Mouse (Mus musculus) ES-E14 (cell line): Measurements from ENCODE around the gene 1300017J02Rik.

Source experiments
- CHD2 ChIP-seq: IDR thresholded peaks from 2 replicates; pipeline ENCODE4 v1.6.1; 2014; ENCODE audit warnings: mild to moderate bottlenecking, low read depth, low read length, inconsistent platforms
- HCFC1 ChIP-seq: IDR thresholded peaks from 2 replicates; pipeline ENCODE4 v1.6.1; 2012; ENCODE audit warnings: low read length, inconsistent platforms, borderline replicate concordance; ENCODE audit not compliant: insufficient read depth
- MAFK ChIP-seq: IDR thresholded peaks from 2 replicates; pipeline ENCODE4 v1.6.1; 2014; ENCODE audit warnings: mild to moderate bottlenecking, low read depth, low read length, inconsistent platforms; ENCODE audit not compliant: insufficient read depth
- ZNF384 ChIP-seq: IDR thresholded peaks from 2 replicates; pipeline ENCODE4 v1.6.1; 2012; ENCODE audit warnings: low read depth, low read length, inconsistent platforms

DNA sequence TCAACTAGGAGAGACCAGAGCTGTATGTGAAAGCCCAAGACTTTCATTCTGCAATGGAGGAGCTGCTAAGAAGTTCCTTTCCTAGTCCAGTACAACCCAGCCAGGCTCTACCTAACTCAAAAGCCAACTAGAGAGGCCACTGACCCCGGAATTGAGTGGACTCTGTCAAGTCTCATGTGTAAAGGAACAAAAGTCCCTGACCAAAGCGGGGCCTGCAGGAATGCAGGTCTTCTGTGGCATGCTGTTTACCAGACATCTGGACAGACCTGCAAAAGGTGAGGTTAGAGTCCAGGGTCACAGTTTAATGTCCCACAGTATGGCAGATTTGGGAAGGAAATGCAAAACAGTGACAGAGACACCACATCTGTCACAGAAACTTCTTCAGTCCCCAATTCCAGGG lies 63.7 kb downstream of the 1300017J02Rik start:
- TF ChIP-seq HCFC1 = no peak
- TF ChIP-seq MAFK = no peak
- TF ChIP-seq CHD2 = no peak
- no peak for TF ChIP-seq ZNF384
